Mouse (Mus musculus) retina, adult 2 months (tissue): ENCODE data around the gene Dscaml1.

Source experiments
- DNase-seq: peaks from one replicate; pipeline ENCODE4 v3.0.0-alpha.2; 2012; ENCODE audit warnings: low read depth, low spot score

Dscaml1 gene

DNA sequence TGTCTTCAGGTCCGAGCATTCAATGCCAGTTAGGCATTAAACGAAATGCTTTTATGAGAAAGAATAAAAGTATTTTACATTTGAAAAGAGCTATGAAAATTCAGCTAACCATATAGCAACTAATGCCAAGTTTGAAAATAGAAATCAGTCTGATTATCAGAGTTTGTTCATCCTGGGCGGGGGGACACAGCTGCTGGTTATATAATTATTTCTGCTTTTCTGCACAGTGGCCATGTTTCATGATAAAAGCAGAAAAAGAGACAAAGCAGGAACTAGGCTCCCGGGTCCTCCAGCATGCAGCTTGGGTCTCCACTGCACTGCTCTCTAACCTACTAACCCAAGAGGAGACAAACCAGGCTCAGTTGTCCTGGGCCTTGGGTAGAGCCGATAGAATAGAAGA lies 143.9 kb downstream of the Dscaml1 start:
- DNase-seq, result no peak

DNA sequence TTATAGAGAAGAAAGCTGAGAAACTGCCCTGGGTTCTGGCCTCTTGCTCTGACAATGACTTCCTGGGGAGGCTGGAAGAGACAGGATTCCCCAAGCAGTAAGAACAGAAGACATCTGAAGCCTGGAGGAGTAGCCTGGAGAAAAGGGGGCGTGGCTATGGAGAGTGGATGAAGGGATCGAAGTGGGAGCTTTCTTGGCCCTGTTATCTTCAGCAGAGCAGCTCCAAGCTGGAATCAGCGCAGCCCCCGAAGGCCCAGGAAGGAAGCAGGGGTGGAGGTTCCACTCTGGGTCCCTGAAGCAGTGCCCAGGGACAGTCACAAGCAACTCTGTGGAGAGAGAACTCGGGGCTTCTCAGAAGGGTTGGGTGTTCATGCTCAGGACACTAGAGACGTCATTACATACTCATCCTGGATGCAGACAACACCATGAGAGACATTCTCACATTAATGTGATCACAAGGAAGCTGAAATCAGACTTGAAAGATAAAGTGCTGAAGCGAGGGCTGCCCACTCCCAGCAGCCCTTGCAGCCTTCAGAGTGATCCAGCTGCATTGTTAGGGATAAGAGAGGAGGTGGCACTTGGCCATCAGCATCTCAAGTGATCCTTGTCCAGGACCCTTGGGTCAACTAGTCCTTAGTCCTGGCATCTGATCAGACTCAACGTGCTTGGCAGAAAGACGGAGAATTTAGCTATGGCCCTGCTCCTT lies 146.5 kb downstream of the Dscaml1 start:
- DNase-seq, result no peak

DNA sequence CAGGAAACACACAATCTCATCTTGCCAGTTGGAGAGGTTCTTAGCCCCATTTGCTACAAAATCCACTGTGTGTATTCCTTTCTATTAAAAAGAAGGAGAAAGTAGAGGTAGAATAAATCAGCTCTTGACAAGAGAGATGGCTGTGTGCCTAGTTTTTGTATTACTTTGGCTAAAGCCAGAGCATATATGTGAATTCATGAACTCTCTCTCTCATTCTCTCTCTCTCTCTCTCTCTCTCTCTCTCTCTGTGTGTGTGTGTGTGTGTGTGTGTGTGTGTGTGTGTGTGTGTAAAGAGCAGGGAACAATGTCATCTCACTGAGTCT lies 147.0 kb downstream of the Dscaml1 start:
- DNase-seq, result no peak

DNA sequence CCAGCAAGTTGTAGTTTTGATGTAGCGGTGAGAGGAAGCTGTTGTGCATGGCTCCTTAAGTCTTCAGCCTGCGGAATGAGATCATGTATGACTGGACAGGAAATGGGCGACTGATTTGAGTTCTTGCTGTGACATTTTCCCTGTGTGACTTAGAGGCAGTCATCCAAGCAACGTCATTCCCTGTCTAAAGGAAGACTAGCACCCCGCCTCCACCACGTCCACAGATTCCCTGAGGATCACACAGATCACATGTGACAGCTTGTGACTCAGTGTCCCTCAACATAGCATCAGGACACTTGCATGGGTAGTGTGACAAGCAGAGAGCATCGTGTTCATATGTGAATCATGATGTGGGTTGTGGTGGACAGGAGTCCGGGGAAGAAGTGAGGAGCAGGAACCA lies 147.6 kb downstream of the Dscaml1 start:
- DNase-seq, result no peak

DNA sequence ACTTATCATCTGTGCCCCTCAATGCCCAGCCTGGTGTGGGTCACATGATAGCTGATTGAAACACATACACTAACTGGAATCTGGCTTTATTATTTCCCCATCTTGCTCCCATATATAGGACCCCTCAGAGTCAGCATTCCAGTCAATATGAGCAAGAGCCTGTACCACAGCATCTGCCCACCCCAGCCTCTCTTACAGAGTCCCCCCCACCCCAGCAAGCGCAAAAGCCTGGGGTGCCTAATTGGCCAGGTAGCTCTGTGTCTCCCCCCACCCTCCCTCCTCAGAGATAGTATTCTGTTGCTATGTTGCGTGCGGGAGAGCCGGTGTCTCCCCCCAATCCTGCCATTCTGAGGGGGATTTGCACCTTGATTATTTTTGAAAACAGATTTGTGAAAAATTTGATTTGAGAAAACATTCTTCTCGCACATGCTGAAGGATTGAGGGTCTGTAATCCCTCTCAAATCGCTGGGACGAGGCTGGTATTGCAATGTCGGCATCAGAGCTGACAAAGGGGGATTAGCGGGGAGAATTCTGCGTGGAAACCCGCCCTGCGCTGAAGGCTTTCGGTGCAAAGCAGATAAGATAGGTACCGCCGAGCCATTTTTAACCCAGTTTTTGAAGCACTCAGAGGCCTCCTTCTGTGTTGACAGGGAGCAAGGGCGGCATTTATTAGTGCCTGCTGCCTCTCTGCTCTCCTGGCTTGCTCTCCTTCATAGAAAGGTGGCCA lies 153.8 kb downstream of the Dscaml1 start:
- DNase-seq, result peak; percentile 44

DNA sequence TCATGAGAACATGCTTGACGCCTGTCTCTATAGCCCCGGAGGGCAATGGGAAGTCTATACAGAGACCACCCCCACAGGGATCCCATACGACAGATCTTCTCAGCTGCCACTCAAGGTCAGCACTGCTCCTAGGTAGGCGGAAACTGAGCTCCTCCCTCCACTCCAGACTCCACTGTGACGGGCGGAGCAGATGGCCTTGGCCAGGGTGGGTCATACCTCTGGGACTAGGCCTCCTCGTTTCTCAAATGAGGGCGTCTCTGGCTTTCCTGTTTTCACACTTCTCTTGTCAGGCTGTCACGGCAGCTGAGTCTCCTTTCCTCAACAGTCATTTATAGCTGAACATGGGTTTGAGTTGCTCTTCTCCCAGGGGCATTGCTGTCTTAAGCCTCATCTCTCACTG lies 160.0 kb downstream of the Dscaml1 start:
- DNase-seq, result no peak

DNA sequence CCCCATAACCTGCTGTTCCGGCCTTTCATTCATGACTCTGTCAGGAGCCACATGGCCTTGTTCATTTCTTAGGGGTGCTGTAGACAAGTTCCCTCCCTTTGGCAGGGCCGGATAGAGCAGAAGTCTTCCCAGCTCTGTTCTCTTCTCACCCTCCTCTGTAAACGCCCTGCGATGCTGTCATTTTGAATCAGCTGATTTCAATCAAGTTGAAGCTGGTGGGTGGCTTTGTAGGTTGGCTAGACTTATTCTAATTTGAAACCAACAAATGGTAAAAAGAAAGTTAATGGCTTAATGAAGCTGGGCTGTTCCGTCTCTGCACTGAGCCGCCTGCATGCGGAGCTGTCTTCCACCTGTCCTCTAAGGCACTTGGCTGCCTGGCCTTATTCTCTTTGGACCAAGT lies 161.3 kb downstream of the Dscaml1 start:
- no peak for DNase-seq

DNA sequence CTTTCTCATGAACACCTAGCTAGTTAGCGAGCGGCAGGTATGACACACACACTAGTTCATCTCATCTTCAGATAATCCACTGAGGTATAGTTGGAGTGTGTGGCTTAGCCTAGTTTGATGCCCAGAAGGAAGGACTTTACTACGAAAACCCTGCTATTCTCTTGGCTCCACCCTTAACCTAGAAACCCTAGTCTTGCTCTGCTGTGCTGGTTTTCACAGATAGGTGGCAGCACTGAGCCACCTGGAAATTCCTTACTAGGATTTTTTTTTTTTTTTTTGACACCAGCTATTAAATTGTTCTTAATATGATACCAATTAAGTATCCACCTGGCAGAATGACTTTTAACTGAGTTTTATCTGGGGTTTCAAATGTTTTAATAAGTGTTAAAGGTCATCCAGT lies 163.4 kb downstream of the Dscaml1 start:
- peak; percentile 32 for DNase-seq

DNA sequence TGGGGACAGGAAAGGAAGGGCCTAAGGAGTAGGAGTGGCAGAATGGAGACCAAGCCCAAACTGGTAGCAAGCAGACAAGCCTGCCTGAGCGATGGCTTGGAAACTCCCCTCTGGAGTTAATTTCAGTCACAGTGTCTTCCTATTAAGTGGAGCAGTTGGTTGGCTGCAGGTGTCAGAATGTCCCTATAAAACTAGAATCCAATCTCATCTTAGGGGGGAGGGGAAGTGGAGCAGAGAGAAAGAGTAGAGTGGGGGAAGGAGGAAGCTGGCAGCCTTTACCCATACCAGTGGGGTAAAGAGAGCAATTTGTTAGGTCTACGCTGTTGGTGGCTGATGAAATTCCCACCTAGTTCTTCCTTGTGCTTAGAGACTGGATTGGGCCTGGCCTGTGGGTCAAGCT lies 164.6 kb downstream of the Dscaml1 start:
- no peak for DNase-seq

DNA sequence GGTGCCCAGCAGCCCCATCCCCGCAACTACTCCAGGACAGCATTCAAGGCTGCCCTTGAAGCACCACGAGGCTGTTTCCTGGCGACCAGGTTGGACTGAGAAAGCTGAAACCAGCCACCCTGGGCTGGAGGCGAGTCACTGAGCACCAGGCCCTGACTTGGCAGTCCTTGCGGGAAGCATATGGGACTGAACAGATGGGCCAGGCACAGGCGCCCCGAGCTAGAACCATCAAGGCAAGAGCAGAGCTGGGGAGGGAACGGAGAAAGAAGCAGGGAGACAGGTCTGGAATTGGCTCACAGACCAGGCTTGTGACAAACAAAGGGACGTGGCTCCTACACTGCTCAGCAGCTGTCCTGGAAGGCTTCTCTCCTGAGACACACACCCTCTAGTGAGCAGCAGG lies 165.9 kb downstream of the Dscaml1 start:
- DNase-seq, result no peak

DNA sequence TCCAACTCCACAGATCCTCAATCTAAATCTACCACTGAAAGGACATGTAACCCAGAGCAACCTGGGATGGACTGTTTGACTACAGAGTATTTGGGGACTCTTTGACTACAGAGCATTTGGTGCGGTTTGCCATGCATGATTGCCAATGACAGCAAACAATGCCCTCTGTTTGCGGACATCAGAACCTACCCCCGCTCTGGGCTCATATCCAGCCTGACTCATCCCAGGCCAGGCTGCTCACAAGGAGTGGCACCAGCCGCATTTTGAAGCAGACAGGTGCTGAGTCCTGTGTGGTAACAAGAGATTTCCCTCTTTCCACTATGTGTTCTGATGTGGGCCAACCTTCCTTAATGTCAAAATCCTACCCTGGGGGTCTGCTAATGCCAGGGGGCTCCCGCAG lies 171.7 kb downstream of the Dscaml1 start:
- DNase-seq, result no peak

DNA sequence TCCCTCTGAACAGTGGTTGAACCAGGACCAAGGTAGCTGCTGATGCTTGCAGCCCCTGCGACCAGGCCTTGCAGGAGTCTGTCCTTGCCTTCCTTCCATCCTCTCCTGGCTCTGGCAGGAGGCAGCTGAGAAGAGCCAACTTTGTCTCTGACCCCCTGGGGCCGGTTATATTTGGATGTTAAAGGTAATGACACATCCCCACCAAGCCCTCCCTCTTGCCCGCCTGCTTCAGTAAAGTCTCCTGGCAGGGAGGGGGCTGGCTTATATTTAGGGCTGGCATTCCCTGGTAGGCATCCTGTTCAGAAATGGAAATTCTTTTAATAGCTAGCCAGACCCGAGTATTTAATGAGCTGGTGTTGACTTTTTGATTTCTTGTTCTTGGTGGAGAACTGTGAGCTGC lies 172.9 kb downstream of the Dscaml1 start:
- DNase-seq, result no peak

DNA sequence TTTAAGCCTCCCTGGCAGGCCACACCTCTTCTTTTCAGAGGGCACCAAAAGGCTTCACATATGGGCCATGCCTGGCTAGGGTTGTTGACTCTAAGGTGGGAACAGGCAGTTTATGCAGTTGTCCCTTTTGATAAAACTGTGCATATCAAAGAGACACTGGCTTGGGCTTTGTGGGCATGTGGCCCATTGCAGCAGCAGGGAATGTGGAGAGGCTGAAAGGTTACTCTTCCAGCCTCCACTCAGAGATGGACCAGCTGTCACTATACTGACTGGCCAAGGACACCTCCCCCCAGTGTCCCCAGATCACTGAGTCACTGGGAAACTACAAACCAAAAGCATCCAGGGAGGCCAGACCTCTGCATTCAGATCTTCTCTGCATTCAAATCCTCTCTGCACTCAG lies 180.9 kb downstream of the Dscaml1 start:
- no peak for DNase-seq

DNA sequence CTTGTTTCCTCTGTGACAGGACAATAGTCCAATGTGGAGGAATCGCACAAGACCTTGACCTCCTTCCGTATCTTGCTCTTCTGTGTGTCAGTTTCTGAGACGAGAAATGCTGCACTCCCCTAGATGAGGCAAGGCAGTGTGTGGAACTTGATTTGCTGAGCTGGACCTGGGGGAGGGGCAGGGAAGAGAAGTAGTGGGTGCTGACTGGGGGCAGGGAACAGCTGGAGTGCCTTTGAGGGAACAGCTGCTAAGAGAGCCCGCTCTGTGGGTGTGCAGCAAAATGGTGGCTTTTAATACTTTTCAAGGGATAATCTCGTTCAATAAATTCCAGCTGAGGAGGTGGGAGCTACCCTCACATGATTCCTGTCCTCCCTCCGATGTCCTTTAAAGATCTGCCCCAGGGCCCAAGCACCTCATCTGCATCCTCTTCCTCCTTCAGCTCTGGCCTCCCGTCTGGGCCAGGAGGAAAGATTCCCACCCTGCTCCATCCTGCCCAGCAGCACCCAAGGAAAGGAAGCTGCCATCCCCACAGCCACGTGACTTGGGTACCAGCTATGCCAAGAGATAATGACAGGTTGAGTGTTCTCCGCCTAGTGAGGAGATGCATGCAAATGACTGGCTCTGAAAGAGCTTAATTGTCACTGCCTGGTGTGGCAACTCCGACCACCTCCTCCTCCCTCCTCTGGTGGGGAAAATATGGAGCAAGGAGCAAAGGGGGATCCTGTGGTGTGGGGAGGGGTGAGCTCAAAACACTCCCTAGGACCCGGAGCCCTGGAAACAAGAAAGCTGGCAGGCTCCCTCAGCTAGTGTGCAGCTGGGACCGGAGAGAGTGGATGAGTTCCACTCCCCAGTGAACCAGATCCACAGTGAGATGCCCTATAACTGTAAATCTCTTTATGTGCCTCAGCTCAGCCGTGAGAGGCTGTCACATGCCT lies 181.9 kb downstream of the Dscaml1 start:
- DNase-seq, result no peak

DNA sequence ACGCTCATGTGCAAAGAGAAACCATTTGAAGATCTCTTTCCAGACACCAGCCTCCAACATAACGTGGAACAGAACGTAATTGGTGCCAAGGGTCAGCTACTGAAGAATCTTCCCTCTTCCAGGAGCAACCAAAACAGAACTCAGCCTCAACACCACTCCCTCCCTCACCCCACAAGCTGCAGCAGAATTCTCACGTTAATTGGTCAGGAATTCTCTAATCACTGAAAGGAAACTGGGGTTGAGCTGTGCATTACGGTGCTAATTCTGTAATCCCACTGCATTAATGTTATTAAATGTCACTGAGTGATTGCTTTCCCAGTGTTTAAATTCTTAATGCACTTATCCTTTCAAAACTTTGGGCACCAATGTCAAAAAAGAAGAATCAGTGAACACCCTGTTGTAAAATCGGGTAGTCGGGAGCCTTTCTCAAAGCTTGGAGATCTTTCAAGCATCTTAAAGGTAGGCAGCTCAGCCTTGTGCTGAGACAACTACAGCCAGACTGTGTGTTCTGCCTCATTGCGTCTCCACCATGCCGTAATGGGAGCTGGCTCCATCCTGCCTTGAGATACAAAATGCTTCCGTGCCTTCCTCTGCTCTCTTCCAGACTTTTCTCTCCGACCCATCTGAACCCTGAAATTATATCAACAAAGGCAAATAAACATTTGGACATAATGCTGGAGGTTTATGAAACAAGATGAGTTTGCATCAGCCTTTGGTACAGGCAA lies 184.1 kb downstream of the Dscaml1 start:
- DNase-seq, result no peak

DNA sequence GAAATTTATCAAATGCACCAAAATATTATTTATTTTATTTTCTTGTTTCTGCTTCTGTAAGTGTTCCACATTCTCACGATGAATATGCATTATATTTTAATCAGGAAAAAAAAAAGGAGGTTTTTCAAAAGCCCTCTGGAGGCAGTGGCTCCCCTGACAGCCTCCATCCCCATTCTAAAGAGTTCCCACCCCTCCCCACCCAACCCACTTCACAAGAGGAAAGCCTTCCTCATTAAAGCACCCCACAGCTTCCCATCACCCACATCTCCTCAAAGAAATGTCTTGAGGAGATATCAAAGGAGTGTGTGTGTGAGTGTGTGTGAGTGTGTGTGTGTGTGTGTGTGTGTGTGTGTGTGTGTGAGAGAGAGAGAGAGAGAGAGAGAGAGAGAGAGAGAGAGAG lies 188.2 kb downstream of the Dscaml1 start:
- DNase-seq, result no peak

DNA sequence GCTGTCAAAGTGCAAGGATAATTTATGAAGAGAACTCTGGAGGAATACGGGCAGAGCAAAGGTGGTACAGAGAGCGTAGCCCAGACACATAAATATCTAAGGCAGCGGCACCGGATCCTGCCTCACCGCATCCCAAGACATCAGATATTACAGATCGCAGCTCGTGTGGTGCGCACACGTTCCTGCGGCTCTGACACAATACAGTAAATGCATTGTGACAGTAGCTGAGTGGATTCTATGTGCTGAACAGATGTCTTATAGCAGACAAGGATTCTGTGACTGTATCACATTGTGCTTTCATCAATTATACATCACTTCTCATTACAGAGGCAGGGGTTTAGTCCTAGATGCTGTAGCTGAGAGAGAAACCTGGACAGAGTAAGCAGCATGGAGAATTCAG lies 191.5 kb downstream of the Dscaml1 start:
- no peak for DNase-seq

DNA sequence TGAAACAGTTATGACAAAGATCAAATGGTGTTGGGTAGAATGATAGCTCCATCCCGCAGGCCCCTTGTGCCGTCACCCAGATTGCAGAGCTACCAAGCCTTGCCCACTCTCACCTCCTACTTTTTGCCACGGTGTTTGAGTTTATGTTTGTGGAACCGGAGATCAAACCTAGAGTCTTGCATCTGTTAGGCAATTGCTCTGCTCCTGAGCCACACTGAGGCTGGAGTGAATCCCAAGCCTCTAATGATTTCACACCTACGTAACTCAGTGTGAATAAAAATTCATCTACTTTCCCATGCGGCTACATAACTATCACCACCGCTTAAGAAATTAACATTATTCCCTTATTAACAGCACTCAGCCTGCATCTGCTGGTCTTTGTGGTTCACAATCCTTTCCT lies 192.0 kb downstream of the Dscaml1 start:
- no peak for DNase-seq

DNA sequence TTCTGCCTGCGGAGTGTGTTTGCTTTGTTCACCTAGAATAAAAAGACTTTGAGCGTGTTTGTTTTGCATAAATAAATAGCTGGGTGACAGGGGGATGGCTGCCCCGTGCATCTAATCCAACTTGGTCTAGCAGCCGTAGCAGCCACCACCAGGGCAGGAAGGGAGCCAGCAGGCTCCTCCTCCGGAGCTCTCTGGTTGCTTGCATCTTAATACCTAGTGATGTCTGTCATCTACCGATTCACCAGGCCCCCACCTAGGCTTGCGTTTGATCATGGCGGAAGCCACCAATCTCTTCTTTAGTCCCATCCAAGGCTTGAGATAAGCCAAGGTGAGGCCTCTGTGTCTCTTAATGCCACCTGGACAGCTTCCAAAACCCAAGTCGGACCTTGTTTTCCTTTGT lies 193.6 kb downstream of the Dscaml1 start:
- DNase-seq, result no peak

DNA sequence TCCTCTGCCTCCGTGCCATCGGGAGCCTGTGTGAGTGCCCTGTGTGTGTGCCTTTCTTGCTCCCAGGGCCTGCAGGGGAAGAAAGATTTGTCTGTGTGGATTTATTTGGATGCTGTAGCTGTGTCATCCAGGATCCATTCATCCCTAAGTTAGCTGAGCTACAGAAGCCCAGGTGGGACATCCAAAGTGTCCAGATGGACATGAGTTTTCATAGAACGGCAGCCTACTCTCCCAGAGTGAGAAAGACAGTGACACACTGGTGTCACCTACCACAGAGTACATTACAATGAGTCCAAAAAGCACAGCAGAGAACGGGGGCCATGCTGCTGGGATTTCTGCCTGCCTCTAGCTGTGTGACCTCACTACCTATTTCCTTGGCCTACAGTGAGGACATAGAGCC lies 194.5 kb downstream of the Dscaml1 start:
- no peak for DNase-seq

DNA sequence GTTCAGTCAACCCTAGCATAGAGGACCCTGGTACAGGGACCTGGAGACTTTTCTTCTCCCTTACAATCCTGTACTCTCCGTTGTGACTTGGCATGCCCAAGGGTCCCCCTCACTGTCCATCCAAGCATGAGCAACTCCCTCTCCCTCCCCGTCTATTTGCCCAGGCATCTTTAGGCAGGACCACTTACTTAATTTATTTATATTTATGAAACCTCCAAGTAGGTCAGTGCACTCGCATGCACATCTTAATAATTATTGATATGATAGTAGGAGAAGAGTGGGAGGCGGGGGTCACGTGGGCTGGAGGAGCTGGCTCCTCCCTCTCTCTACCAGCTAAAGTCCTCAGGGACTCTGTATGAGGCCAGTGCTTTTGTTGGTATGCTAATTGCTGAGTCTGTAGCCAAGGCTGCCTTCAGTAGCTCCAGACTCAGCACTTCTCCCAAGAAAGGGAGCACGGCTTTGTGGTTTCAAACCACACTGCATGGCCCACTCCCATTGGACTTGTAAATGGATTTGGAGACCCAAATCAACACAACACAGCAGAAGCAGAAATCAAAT lies 199.5 kb downstream of the Dscaml1 start:
- DNase-seq, result no peak

DNA sequence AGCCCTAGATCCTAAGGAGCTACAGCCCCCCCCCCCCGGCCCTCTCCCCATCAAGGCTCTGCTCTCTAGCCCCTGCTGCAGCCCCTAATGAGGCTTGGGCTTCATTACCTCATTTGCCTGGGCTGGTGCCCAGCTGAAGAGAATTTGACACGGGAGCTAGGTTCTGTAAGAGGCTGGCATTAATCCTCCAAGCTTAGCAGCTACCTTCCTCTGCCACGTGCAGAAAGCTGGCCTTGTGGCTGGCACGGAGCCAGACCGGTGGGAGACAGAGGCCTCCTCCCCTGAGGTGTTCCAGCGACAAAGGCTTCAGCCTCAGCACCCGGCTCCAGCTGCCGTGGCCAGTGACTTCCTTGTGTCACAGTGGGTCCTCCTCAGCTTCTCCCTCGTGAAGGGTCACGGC lies 206.1 kb downstream of the Dscaml1 start:
- peak; percentile 53 for DNase-seq
